Mouse (Mus musculus) kidney, embryonic 16.5 days (tissue): ENCODE results near the gene Slfn3. TPM values are rescaled to one million over a fixed set of nuclear protein-coding genes. Genes with fewer than 3 reads are reported as not detected.
"Not testable (repeated sequence)": the region's sequence is repeated elsewhere in the genome, so short reads cannot be mapped to it uniquely, and the experiment has no call there.

ENCODE experiments used
- ATAC-seq: fragments of 200-750 bp; cut with Nextera tagmentation; 2 replicates; pipeline ENCODE4 v1.8.0; 2017; ENCODE audit warnings: moderate TSS enrichment; ENCODE audit not compliant: low FRiP score, low TSS enrichment
- H3K27ac ChIP-seq: fragments of 300-500 bp; sonication (generic); 2 replicates; pipeline ENCODE4 v1.5.1; 2014; ENCODE audit warnings: low read length
- H3K27me3 ChIP-seq: fragments of 300-500 bp; sonication (generic); 2 replicates; pipeline ENCODE4 v1.6.1; 2014; ENCODE audit warnings: low read length, control low read depth, mixed read lengths; ENCODE audit not compliant: insufficient read depth
- H3K36me3 ChIP-seq: fragments of 300-500 bp; sonication (generic); 2 replicates; pipeline ENCODE4 v1.6.1; 2014; ENCODE audit warnings: low read length, control low read depth, mixed read lengths; ENCODE audit not compliant: insufficient read depth
- H3K4me1 ChIP-seq: fragments of 300-500 bp; sonication (generic); 2 replicates; pipeline ENCODE4 v1.6.1; 2014; ENCODE audit warnings: low read length, control low read depth, mixed read lengths; ENCODE audit not compliant: insufficient read depth
- H3K4me2 ChIP-seq: fragments of 300-500 bp; sonication (generic); replicated peaks from 2 replicates; pipeline ENCODE4 v1.6.1; 2014; ENCODE audit warnings: low read depth, low read length
- H3K4me3 ChIP-seq: fragments of 300-500 bp; sonication (generic); 2 replicates; pipeline ENCODE4 v1.5.1; 2014; ENCODE audit warnings: mild to moderate bottlenecking, low read length
- H3K9ac ChIP-seq: fragments of 300-500 bp; sonication (generic); replicated peaks from 2 replicates; pipeline ENCODE4 v1.6.1; 2014; ENCODE audit warnings: low read length
- H3K9me3 ChIP-seq: fragments of 300-500 bp; sonication (generic); 2 replicates; pipeline ENCODE4 v1.6.1; 2016; ENCODE audit warnings: low read length, control low read depth
- WGBS: fragments of 180-500 bp; shearing (Covaris S2); extraction: QIAGEN DNeasy Blood & Tissue Kit; methylation state at CpG from one replicate; pipeline ENCODE4 v1.1.7; 2014; 5-methylcytosine and 5-hydroxymethylcytosine counted together
- polyA plus RNA-seq: library from polyadenylated mRNA; unstranded; fragments of >200 nt; fragmentation: Nextera tagmentation; extraction: Ambion mirVana; gene quantifications from 2 replicates; pipeline ENCODE4 v1.2.1, GENCODE M21; 2015

The Slfn3 gene
- 2.7 and 2.8 TPM in 2 replicates for polyA plus RNA-seq

DNA sequence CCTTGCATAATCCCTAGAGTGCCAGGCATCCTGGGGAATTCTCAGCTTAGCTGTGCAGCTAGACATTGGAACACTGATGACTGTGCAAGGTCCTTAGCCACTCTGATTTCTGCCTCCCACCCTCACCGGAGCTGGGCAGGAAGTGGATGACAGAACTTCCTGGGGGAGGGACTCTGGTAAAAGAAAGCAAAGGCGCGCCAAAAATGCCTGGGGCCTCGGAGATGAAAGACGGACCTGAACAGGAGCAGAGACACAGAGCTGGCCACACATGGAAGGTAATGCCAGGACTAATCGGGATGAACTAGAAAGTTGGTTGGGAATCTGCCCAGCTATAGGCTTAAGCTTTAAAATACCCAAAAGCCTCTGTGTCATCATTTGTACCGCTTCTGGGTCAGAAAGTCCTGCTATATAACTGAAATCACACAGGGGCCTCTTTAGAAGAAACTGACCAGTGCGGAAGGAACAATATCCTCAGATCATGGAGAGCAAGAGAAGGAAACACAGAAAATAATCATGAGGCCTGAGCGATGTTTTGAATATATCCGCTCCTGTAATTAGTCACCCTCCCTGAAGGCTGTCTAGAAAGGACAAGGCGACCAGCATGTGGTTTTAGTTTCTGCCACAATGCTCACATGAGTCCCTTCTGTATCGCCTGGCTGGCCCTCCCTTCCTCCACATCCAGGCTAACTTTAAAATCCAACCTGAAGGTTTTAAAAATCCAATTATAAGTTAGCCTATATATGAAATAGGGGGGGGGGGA, at the start of gene Slfn3:
Slfn3 (plus strand) TSS at position 197 of the 760 bp plus-strand sequence.
- peak within 1 kb of the TSS; percentile 31 for H3K4me2 ChIP-seq
- peak within 1 kb of the TSS; percentile 25 for H3K4me3 ChIP-seq
- no peaks in the 10 kb centered on the region for H3K36me3 ChIP-seq
- no peak within 1 kb of the TSS for H3K9ac ChIP-seq
- 73% methylated on average over 12 of the region's 12 CpGs for WGBS
- H3K27ac ChIP-seq = no peak within 1 kb of the TSS
- no peak for ATAC-seq
- H3K27me3 ChIP-seq = no peaks in the 10 kb centered on the region
- no peaks in the 10 kb centered on the region for H3K9me3 ChIP-seq
- H3K4me1 ChIP-seq = no peaks in the 10 kb centered on the region

DNA sequence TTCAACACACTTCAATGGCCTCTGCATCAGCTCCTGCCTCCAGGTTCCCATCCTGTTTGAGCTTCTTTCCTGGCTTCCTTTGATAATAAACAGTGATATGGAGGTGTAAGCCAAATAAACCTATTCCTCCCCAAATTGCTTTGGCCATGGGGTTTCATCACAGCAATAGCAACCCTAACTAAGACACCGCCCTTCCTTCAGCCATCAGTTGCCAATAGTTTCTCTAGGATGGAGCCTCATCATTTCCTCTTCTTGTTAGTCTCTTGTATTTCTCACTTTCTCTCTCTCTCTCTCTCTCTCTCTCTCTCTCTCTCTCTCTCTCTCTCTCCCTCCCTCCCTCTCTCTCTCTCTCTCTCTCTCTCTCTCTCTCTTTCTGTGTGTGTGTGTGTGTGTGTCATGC, 42.2 kb upstream of the Slfn3 start:
- not testable (repeated sequence) for H3K4me2 ChIP-seq, H3K4me3 ChIP-seq, H3K4me1 ChIP-seq, ATAC-seq, H3K9me3 ChIP-seq, H3K36me3 ChIP-seq, H3K27me3 ChIP-seq, H3K9ac ChIP-seq, H3K27ac ChIP-seq
- no CpG with 5 or more reads among the region's 1 CpGs for WGBS

DNA sequence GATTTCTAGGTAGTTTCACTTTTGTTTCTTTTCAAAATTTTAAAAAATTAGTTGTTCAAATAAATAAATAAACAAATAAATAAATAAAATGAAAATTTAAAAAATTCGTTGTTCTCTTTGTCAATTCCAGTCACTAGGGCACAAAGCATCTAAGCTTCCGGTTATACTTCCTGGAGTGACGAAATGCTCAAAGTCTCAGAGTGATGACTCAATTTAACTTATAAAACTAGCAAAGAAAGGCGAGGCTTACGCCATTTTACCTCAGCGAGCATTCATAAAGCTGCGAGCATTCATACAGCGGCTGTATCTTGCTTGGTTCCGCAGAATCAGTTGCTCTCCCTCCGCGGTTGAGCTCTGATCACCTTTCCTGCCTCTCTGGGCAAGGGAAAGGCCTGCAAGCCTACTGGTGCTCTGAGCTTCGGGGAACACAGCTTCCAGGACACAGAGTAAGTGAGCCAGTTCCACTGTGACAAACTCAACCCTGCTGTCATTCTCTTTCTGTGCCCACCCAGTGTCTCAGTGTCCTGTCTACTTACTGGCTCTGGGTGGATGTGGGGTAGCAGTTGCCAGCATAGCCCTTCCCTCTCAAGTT, 16.1 kb upstream of the Slfn3 start, which contains the start of gene Slfn4:
Slfn4 (plus strand) TSS at position 239 of the 592 bp plus-strand sequence.
- Histone ChIP-seq H3K9ac (no peak within 1 kb of the TSS), H3K4me3 (no peak within 1 kb of the TSS), H3K4me2 (no peak within 1 kb of the TSS), H3K36me3 (no peaks in the 10 kb centered on the region), H3K27me3 (no peaks in the 10 kb centered on the region), H3K27ac (no peak within 1 kb of the TSS), H3K9me3 (no peaks in the 10 kb centered on the region), H3K4me1 (no peaks in the 10 kb centered on the region)
- 87% methylated on average over 12 of the region's 12 CpGs for WGBS
- no peak for ATAC-seq

DNA sequence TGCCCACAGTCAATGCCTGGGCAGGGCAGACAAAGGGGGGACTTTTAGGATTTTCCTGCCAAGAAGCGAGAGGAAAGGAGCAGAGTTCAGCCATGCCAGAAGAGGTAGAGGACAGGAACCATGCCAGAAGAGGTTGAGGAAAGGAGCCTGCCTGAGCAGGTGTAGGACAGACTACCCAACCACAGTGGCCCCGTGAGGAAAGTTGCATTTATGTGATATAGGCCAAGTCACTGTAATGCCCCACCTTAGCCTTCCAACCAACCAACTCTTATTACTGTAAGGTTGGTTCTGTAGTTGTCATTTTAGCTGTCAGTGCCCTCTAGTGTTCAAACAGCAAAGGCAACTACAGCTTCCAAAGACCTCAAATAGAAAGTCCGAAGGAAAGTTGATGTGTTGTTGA, 871 bp downstream of the Slfn3 start:
- no peaks in the 10 kb centered on the region for H3K27me3 ChIP-seq
- no peaks in the 10 kb centered on the region for H3K4me1 ChIP-seq
- no peaks in the 10 kb centered on the region for H3K9me3 ChIP-seq
- ATAC-seq = no peak
- no peak overlapping the region for H3K27ac ChIP-seq
- peak overlapping the region; percentile 9; the same call in 1 of the 2 replicates for H3K4me3 ChIP-seq
- peak overlapping the region; percentile 31 for H3K4me2 ChIP-seq
- no peak overlapping the region for H3K9ac ChIP-seq
- 55% methylated on average over 3 of the region's 3 CpGs for WGBS
- no peaks in the 10 kb centered on the region for H3K36me3 ChIP-seq

DNA sequence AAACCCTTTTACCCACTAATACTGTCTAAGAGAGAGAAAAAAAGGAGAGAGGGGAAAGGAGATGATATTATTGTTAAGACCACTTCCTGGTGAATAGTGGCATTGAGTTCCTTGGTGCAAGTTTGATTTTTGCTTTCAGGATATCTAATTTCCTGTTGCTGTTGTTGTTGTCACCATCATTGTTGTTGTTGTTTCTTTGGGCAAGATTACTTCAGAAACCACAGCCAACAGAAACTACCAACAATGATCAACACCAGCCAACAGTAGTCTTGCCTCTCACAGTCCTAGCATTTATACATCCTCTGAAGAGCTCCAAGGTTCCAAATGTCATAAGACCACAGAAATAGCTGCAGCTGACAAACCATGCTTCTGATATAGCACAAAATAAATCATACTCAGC, 13.9 kb downstream of the Slfn3 start:
- no peak for ATAC-seq
- no peak overlapping the region for H3K27ac ChIP-seq

DNA sequence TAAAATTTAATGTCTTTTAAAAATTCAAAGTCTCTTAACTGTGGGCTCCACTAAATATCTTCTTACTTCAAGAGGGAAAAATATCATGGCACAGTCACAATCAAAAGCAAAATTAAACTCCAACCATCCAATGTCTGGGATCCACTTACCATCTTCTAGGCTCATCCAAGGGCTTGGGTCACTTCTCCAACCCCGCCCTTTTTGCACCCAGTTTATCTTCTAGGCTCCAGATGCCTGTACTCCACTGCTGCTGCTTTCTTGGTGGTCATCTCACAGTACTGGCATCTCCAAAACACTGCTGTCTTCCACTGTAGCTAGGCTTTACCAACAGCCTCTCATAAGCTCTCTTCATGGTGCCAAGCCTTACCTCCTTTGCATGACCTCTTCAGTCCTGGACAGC, 25.0 kb downstream of the Slfn3 start:
- H3K4me2 ChIP-seq = no peak overlapping the region

More for the DNA sequence above, 13.9 kb downstream of the Slfn3 start:
- Histone ChIP-seq H3K4me2 (no peak overlapping the region), H3K36me3 (no peaks in the 10 kb centered on the region), H3K4me1 (no peaks in the 10 kb centered on the region), H3K9me3 (no peaks in the 10 kb centered on the region), H3K27me3 (no peaks in the 10 kb centered on the region), H3K9ac (no peak overlapping the region), H3K4me3 (no peak overlapping the region)

DNA sequence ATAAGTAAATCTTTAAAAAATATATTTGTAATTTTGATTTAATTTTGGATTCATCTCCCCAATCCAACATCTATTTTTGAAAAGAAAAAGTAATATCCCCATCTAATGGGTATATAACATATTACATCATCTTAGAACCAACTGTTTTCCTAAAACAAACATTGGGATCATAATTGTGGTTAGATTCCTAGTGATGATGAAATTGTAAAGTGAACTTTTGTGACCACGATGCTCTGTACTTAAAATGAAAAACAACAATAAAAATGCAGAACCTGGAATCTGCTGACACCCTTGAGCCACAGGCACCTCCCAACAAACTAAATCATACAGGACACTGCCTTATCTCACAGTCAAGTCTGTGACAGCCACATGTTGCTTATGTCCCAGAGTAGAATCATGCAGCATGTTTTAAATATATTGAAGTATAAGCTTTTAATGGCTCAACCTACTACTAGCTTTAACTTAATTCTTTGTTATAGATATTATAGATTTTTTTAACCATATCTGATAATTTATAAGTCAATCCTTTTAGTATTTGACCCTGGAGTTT, 30.3 kb downstream of the Slfn3 start:
- Histone ChIP-seq H3K9ac (no peak overlapping the region), H3K4me2 (no peak overlapping the region), H3K4me3 (no peak overlapping the region), H3K27me3 (no peaks in the 10 kb centered on the region), H3K9me3 (no peaks in the 10 kb centered on the region), H3K36me3 (no peaks in the 10 kb centered on the region), H3K4me1 (no peaks in the 10 kb centered on the region), H3K27ac (no peak overlapping the region)
- ATAC-seq = no peak
- WGBS = 78% methylated on average over 1 of the region's 1 CpGs

More for the DNA sequence above, 25.0 kb downstream of the Slfn3 start:
- Histone ChIP-seq H3K9me3 (no peaks in the 10 kb centered on the region), H3K27me3 (no peaks in the 10 kb centered on the region), H3K4me3 (no peak overlapping the region), H3K9ac (no peak overlapping the region), H3K27ac (no peak overlapping the region), H3K4me1 (no peaks in the 10 kb centered on the region), H3K36me3 (no peaks in the 10 kb centered on the region)
- WGBS = 84% methylated on average over 1 of the region's 1 CpGs
- ATAC-seq = no peak

DNA sequence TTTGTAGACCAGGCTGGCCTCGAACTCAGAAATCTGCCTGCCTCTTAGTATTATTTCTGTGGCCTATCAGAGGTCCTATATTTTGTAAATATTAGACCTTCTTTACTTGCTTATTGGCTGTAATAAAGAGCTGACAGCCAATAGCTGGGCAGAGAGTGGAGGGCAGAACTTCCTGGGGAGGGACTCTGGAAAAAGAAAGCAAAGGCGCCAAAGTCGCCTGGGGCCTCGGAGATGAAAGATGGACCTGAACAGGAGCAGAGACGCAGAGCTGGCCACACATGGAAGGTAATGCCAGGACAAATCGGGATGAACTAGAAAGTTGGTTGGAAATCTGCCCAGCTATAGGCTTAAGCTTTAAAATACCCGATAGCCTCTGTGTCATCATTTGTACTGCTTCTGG, 32.2 kb downstream of the Slfn3 start:
- Histone ChIP-seq H3K9me3 (no peaks in the 10 kb centered on the region), H3K4me2 (peak overlapping the region; percentile 27), H3K4me1 (no peaks in the 10 kb centered on the region), H3K9ac (no peak overlapping the region), H3K27ac (0 out of 2 replicates have a peak overlapping the region, but pooled peaks have one; percentile 18), H3K27me3 (no peaks in the 10 kb centered on the region), H3K4me3 (peak overlapping the region; percentile 26), H3K36me3 (no peaks in the 10 kb centered on the region)
- ATAC-seq = no peak
- 62% methylated on average over 7 of the region's 7 CpGs for WGBS

DNA sequence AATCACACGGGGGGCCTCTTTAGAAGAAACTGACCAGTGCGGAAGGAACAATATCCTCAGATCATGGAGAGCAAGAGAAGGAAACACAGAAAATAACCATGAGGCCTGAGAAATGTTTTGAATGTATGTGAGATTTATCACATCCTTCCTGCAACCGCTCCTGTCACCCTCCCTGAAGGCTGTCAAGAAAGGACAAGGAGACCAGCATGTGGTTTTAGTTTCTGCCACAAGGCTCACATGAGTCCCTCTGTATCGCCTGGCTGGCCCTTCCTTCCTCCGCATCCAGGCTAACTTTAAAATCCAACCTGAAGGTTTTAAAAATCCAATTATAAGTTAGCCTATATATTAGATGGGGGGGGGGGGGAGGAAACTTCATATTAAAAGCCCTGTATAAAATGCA, 32.7 kb downstream of the Slfn3 start:
- ATAC-seq, H3K4me1 ChIP-seq, H3K9ac ChIP-seq, H3K27me3 ChIP-seq, H3K36me3 ChIP-seq, H3K9me3 ChIP-seq: not testable (repeated sequence)
- 68% methylated on average over 5 of the region's 5 CpGs for WGBS
- H3K4me3 ChIP-seq = peak overlapping the region; percentile 26
- peak overlapping the region; percentile 27 for H3K4me2 ChIP-seq
- 0 out of 2 replicates have a peak overlapping the region, but pooled peaks have one; percentile 18 for H3K27ac ChIP-seq

DNA sequence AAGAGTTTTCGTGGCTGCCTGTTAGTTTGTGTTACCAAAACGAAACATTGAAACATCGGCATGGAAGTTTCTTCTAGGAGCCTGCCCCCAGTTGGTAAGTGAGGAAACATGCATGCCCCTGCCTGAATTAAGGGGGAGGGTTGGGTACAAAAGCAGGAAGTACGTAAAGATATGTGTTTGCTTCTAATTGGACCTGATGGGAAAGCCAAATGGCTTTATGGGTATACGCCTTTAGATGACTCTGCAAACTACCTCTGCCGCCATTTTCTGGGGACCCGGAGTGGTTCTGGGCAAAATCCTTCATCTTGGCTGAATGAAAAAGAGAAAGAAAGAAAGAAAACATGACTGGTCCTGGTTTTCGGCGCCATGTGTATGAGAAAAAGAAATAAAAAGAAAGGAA, 33.1 kb downstream of the Slfn3 start:
- Histone ChIP-seq H3K4me3 (0 out of 2 replicates have a peak overlapping the region, but pooled peaks have one; percentile 2), H3K4me1 (no peaks in the 10 kb centered on the region), H3K9ac (no peak overlapping the region), H3K4me2 (no peak overlapping the region), H3K36me3 (no peaks in the 10 kb centered on the region), H3K27me3 (no peaks in the 10 kb centered on the region), H3K27ac (no peak overlapping the region), H3K9me3 (no peaks in the 10 kb centered on the region)
- 85% methylated on average over 9 of the region's 9 CpGs for WGBS
- ATAC-seq = no peak
